Mouse (Mus musculus) olfactory bulb, adult 2 months (tissue): Measurements from ENCODE around the gene Tmem131l. TPM values are rescaled to one million over a fixed set of nuclear protein-coding genes. Genes with fewer than 3 reads are reported as not detected.

ENCODE experiments used
- H3K27ac ChIP-seq: fragments of 200-500 bp; 2 replicates; pipeline ENCODE4 v1.5.1; 2012; ENCODE audit warnings: low read depth, low read length; ENCODE audit not compliant: insufficient read depth
- H3K4me1 ChIP-seq: fragments of 200-500 bp; 2 replicates; pipeline ENCODE4 v1.6.1; 2012; ENCODE audit warnings: low read length; ENCODE audit not compliant: control insufficient read depth, insufficient read depth
- H3K4me3 ChIP-seq: fragments of 200-500 bp; 2 replicates; pipeline ENCODE4 v1.5.1; 2012; ENCODE audit warnings: mild to moderate bottlenecking, low read depth, low read length, moderate library complexity; ENCODE audit not compliant: insufficient read depth
- CTCF ChIP-seq: fragments of 200-500 bp; IDR thresholded peaks from 2 replicates; pipeline ENCODE4 v1.5.1; 2012; ENCODE audit warnings: low read depth, mild to moderate bottlenecking, low read length, moderate library complexity; ENCODE audit not compliant: insufficient read depth
- POLR2A ChIP-seq: fragments of 200-500 bp; IDR thresholded peaks from 2 replicates; pipeline ENCODE4 v1.6.1; 2012; ENCODE audit warnings: mild to moderate bottlenecking, low read depth, low read length, moderate library complexity; ENCODE audit not compliant: insufficient read depth
- whole genome bisulfite sequencing: fragments of 180-500 bp; shearing (Covaris S2); methylation state at CpG from one replicate; pipeline ENCODE4 v1.1.7; 2018; 5-methylcytosine and 5-hydroxymethylcytosine counted together
- polyA plus RNA-seq: library from polyadenylated mRNA; stranded (reverse); fragments of >200 nt; gene quantifications from 2 replicates; pipeline ENCODE4 v1.2.4, GENCODE M21; 2012; ENCODE audit warnings: low replicate concordance; ENCODE audit not compliant: missing spikeins, insufficient read depth, insufficient read length

Gene Tmem131l
- polyA plus RNA-seq, 1 experiment: not detected

DNA sequence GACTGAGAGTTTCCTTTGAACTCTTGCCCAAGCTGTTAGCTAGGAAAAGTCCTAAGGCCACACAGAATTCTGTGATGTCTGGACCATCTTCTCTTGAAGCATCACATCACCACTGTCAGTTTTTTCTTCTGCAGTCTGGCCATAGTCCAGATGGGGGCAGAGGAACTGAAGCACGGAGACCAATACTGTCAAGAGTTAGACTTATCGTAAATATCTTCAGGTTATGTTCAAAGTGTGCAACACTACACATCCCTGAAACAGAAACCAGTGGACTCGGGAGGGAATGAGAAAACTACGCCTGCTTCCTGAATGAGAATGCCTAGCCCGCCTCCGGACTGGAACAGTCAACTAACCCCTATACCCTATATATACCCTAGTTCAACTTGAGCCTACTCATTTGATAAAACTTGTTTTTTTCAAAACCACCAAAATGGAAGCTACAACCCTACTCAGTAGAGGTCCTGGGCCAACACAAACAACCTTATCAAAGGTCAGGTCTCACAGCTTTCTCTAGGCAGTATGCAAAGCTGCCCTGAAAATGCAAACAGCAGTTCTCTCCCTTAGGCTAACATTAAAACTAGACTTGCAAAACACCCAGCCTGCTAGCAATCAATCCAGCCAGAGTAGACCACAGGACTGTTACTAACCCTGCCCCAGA lies 37.4 kb downstream of the Tmem131l start:
- Histone ChIP-seq H3K27ac (no peak overlapping the region), H3K4me1 (no peaks in the 10 kb centered on the region), H3K4me3 (no peak overlapping the region)
- TF ChIP-seq POLR2A: no peak
- TF ChIP-seq CTCF: no peak
- WGBS: 92% methylated on average over 6 of the region's 6 CpGs

- no peak overlapping the region for H3K4me3 ChIP-seq
- 58% methylated on average over 5 of the region's 5 CpGs for WGBS
- H3K27ac ChIP-seq: no peak overlapping the region
- H3K4me1 ChIP-seq: peaks cover 15% of the 10 kb centered on the region
- TF ChIP-seq POLR2A (no peak), CTCF (no peak)
These were observed 42.4 kb downstream of the Tmem131l start for GRCm38 (mm10) chr3:83997563-83997962.

GRCm38 (mm10) chr3:83997036-83997435 lies 42.9 kb downstream of the Tmem131l start:
- 78% methylated on average over 3 of the region's 3 CpGs for WGBS
- Histone ChIP-seq H3K27ac (no peak overlapping the region), H3K4me3 (no peak overlapping the region), H3K4me1 (peaks cover 15% of the 10 kb centered on the region)
- TF ChIP-seq POLR2A: no peak
- no peak for TF ChIP-seq CTCF

DNA sequence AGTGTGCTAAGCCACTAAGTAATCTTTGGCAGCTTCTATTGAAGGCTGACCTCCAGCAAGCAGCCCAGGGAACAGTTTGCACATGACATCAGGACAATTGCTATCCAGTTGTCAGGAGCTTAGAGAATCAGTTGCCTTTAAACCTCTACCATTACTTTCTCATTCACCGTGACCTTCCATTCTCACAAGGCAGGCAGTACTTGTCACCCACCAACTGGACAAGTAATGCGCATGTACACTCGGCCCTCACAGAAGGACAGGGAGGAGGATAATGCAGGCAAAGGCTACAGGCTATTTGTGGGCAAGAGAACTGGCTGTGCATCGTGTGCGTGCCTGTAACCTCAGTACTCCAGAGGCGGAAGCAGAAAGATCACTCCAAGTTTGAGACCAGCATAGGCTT lies 43.9 kb downstream of the Tmem131l start:
- TF ChIP-seq CTCF (no peak), POLR2A (no peak)
- Histone ChIP-seq H3K4me1 (peaks cover 15% of the 10 kb centered on the region), H3K4me3 (no peak overlapping the region), H3K27ac (no peak overlapping the region)
- WGBS: 81% methylated on average over 6 of the region's 6 CpGs

DNA sequence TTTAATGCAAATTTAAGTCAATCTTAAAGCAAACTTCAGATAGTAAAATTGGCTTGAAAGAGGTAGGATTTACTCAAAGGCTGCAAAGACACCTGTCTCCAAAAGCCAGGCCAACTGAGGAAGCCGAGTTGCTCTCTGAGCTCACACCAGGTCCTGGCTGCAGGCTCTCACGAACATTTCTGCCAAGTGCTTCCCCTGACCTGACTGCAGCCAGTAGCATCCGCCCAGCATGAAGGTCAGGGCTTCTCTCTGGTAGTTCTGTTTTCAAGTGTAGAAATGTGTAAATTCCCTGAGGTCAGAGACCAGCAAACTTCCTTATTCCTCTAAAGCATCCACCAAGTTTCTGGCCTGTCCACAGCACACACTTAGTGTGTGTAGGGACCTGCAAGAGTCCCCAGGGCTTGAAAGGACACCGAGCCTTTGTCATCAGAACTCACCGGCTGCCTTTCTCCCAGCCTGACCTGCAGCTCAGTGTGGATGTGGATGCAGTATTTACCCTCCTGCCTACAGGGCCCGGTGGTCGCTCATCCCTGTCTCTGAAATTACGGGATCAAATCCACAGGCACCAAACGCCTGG lies 44.6 kb downstream of the Tmem131l start:
- Histone ChIP-seq H3K4me3 (no peak overlapping the region), H3K4me1 (peaks cover 18% of the 10 kb centered on the region), H3K27ac (no peak overlapping the region)
- WGBS: 75% methylated on average over 9 of the region's 9 CpGs
- TF ChIP-seq CTCF (no peak), POLR2A (no peak)

- WGBS: 39% methylated on average over 8 of the region's 8 CpGs
- Histone ChIP-seq H3K27ac (no peak overlapping the region), H3K4me3 (no peak overlapping the region), H3K4me1 (peaks cover 21% of the 10 kb centered on the region)
- TF ChIP-seq CTCF (no peak), POLR2A (no peak)
These were observed 45.6 kb downstream of the Tmem131l start for GRCm38 (mm10) chr3:83994217-83994839.

- TF ChIP-seq CTCF (no peak), POLR2A (no peak)
- H3K4me1 ChIP-seq: peaks cover 28% of the 10 kb centered on the region
- H3K27ac ChIP-seq: no peak overlapping the region
- H3K4me3 ChIP-seq: no peak overlapping the region
- 62% methylated on average over 8 of the region's 8 CpGs for whole genome bisulfite sequencing
These were observed 46.9 kb downstream of the Tmem131l start for GRCm38 (mm10) chr3:83993089-83993516.

GRCm38 (mm10) chr3:83991691-83992524 lies 48.1 kb downstream of the Tmem131l start:
- 73% methylated on average over 8 of the region's 8 CpGs for WGBS

DNA sequence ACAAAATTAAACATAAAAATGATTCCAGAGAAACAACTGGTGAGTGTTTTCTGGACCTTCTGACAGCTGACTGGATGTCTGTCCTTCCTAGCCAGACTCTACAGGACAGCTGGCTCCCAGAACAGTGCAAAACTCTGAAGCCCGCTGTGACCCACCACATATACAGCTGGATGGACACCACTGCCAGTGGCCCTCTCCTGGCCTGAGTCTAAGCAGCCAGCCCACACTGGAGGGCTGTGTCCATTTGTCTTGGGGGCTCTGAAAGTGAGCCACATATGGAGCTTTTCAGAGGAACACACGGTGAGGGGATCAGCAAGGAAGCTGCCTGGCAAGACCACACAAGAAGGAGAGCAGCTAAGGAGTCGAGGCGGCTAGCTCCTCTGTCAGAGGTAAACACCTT lies 51.8 kb downstream of the Tmem131l start:
- TF ChIP-seq POLR2A (no peak), CTCF (no peak)
- Histone ChIP-seq H3K4me3 (no peak overlapping the region), H3K27ac (no peak overlapping the region), H3K4me1 (peaks cover 21% of the 10 kb centered on the region)
- 73% methylated on average over 4 of the region's 4 CpGs for WGBS

More at GRCm38 (mm10) chr3:83991691-83992524, 48.1 kb downstream of the Tmem131l start:
- TF ChIP-seq POLR2A: no peak
- Histone ChIP-seq H3K4me1 (peaks cover 26% of the 10 kb centered on the region), H3K27ac (no peak overlapping the region), H3K4me3 (no peak overlapping the region)
